Mouse (Mus musculus): ENCODE results near the gene Dmwd. TPM values are rescaled to one million over a fixed set of nuclear protein-coding genes. Genes with fewer than 3 reads are reported as not detected.

Gene Dmwd
- polyA plus RNA-seq, 1 experiment: 171 TPM

GRCm38 (mm10) chr7:19092381-19093173 lies 16.6 kb downstream of the Dmwd start:
- H3K27ac ChIP-seq (ENCODE audit: insufficient read depth, low read length): no peak overlapping the region
- no peaks in the 10 kb centered on the region for H3K4me1 ChIP-seq (ENCODE audit: control insufficient read depth, insufficient read depth, low read length)
- TF ChIP-seq CTCF (IDR thresholded peaks at IDR 0.05; ENCODE audit: extremely low read depth, insufficient read depth, low read length) (no peak), POLR2A (IDR thresholded peaks at IDR 0.05; ENCODE audit: extremely low read depth, insufficient read depth, low read length) (no peak)
- H3K4me3 ChIP-seq (ENCODE audit: insufficient read depth, low read length): no peak overlapping the region

- TF ChIP-seq POLR2A (IDR thresholded peaks at IDR 0.05; ENCODE audit: extremely low read depth, insufficient read depth, low read length) (no peak), CTCF (IDR thresholded peaks at IDR 0.05; ENCODE audit: extremely low read depth, insufficient read depth, low read length) (peak; percentile 50)
- no peak overlapping the region for H3K27ac ChIP-seq (ENCODE audit: insufficient read depth, low read length)
These were observed 17.1 kb downstream of the Dmwd start for GRCm38 (mm10) chr7:19093174-19093521.

GRCm38 (mm10) chr7:19093537-19094385 lies 17.7 kb downstream of the Dmwd start:
- no peak for TF ChIP-seq POLR2A (IDR thresholded peaks at IDR 0.05; ENCODE audit: extremely low read depth, insufficient read depth, low read length)
- Histone ChIP-seq H3K4me1 (ENCODE audit: control insufficient read depth, insufficient read depth, low read length) (no peaks in the 10 kb centered on the region), H3K4me3 (ENCODE audit: insufficient read depth, low read length) (peak overlapping the region; percentile 34), H3K27ac (ENCODE audit: insufficient read depth, low read length) (peak overlapping the region; percentile 63; the same call in 1 of the 2 replicates)

More at GRCm38 (mm10) chr7:19093174-19093521, 17.1 kb downstream of the Dmwd start:
- Histone ChIP-seq H3K4me3 (ENCODE audit: insufficient read depth, low read length) (no peak overlapping the region; the same call in 1 of the 2 replicates), H3K4me1 (ENCODE audit: control insufficient read depth, insufficient read depth, low read length) (no peaks in the 10 kb centered on the region)

GRCm38 (mm10) chr7:19094471-19094825 lies 18.4 kb downstream of the Dmwd start, which contains the start of gene Six5:
TSS of gene Six5 (plus strand) at chr7:19094594.
- Histone ChIP-seq H3K27ac (ENCODE audit: insufficient read depth, low read length) (peak within 1 kb of the TSS; percentile 63), H3K4me1 (ENCODE audit: control insufficient read depth, insufficient read depth, low read length) (no peaks in the 10 kb centered on the region), H3K4me3 (ENCODE audit: insufficient read depth, low read length) (peak within 1 kb of the TSS; percentile 34)
- TF ChIP-seq POLR2A (IDR thresholded peaks at IDR 0.05; ENCODE audit: extremely low read depth, insufficient read depth, low read length): no peak
- no peak for TF ChIP-seq CTCF (IDR thresholded peaks at IDR 0.05; ENCODE audit: extremely low read depth, insufficient read depth, low read length)

- TF ChIP-seq CTCF (IDR thresholded peaks at IDR 0.05; ENCODE audit: extremely low read depth, insufficient read depth, low read length) (no peak), POLR2A (IDR thresholded peaks at IDR 0.05; ENCODE audit: extremely low read depth, insufficient read depth, low read length) (no peak)
- peak overlapping the region; percentile 17; the same call in 1 of the 2 replicates for H3K27ac ChIP-seq (ENCODE audit: insufficient read depth, low read length)
- H3K4me1 ChIP-seq (ENCODE audit: control insufficient read depth, insufficient read depth, low read length): no peaks in the 10 kb centered on the region
- H3K4me3 ChIP-seq (ENCODE audit: insufficient read depth, low read length): peak overlapping the region; percentile 34
These were observed 19.1 kb downstream of the Dmwd start for GRCm38 (mm10) chr7:19094826-19095750.

- no peak overlapping the region; the same call in 1 of the 2 replicates for H3K4me3 ChIP-seq (ENCODE audit: insufficient read depth, low read length)
These were observed 19.7 kb downstream of the Dmwd start for GRCm38 (mm10) chr7:19095751-19096110.

GRCm38 (mm10) chr7:19096421-19096976 lies 20.5 kb downstream of the Dmwd start:
- Histone ChIP-seq H3K4me1 (ENCODE audit: control insufficient read depth, insufficient read depth, low read length) (no peaks in the 10 kb centered on the region), H3K4me3 (ENCODE audit: insufficient read depth, low read length) (no peak overlapping the region), H3K27ac (ENCODE audit: insufficient read depth, low read length) (no peak overlapping the region)
- TF ChIP-seq CTCF (IDR thresholded peaks at IDR 0.05; ENCODE audit: extremely low read depth, insufficient read depth, low read length) (no peak), POLR2A (IDR thresholded peaks at IDR 0.05; ENCODE audit: extremely low read depth, insufficient read depth, low read length) (no peak)

More at GRCm38 (mm10) chr7:19095751-19096110, 19.7 kb downstream of the Dmwd start:
- TF ChIP-seq POLR2A (IDR thresholded peaks at IDR 0.05; ENCODE audit: extremely low read depth, insufficient read depth, low read length) (no peak), CTCF (IDR thresholded peaks at IDR 0.05; ENCODE audit: extremely low read depth, insufficient read depth, low read length) (no peak)
- Histone ChIP-seq H3K27ac (ENCODE audit: insufficient read depth, low read length) (no peak overlapping the region), H3K4me1 (ENCODE audit: control insufficient read depth, insufficient read depth, low read length) (no peaks in the 10 kb centered on the region)

- TF ChIP-seq POLR2A (IDR thresholded peaks at IDR 0.05; ENCODE audit: extremely low read depth, insufficient read depth, low read length) (no peak), CTCF (IDR thresholded peaks at IDR 0.05; ENCODE audit: extremely low read depth, insufficient read depth, low read length) (no peak)
- Histone ChIP-seq H3K27ac (ENCODE audit: insufficient read depth, low read length) (no peak overlapping the region), H3K4me3 (ENCODE audit: insufficient read depth, low read length) (no peak overlapping the region), H3K4me1 (ENCODE audit: control insufficient read depth, insufficient read depth, low read length) (no peaks in the 10 kb centered on the region)
These were observed 21.2 kb downstream of the Dmwd start for GRCm38 (mm10) chr7:19097217-19097616.

GRCm38 (mm10) chr7:19097863-19098262 lies 21.8 kb downstream of the Dmwd start:
- Histone ChIP-seq H3K4me3 (ENCODE audit: insufficient read depth, low read length) (no peak overlapping the region), H3K27ac (ENCODE audit: insufficient read depth, low read length) (no peak overlapping the region), H3K4me1 (ENCODE audit: control insufficient read depth, insufficient read depth, low read length) (no peaks in the 10 kb centered on the region)
- TF ChIP-seq CTCF (IDR thresholded peaks at IDR 0.05; ENCODE audit: extremely low read depth, insufficient read depth, low read length): no peak
- TF ChIP-seq POLR2A (IDR thresholded peaks at IDR 0.05; ENCODE audit: extremely low read depth, insufficient read depth, low read length): no peak

All from cortical plate, adult 2 months (tissue).